Mouse (Mus musculus) erythroblast, embryonic 14.5 days (primary cell): ENCODE measurements around the gene Ank3.

Experiments used
- GATA1 ChIP-seq: IDR thresholded peaks from 2 replicates; pipeline ENCODE4 v1.6.1; 2012; ENCODE audit warnings: low read length, inconsistent platforms, mixed read lengths
- TAL1 ChIP-seq: IDR thresholded peaks from 3 replicates; pipeline ENCODE4 v1.6.1; 2012; ENCODE audit warnings: low read length, inconsistent platforms, mixed read lengths

GRCm38 (mm10) chr10:70011738-70012137, 613.2 kb downstream of the Ank3 start:
- TF ChIP-seq GATA1, result no peak
- TF ChIP-seq TAL1, result no peak
